Mouse (Mus musculus): ENCODE measurements around the gene Lrig1.

The Lrig1 gene

GRCm38 (mm10) chr6:94655818-94656478, 44.0 kb downstream of the Lrig1 start:
- H3K4me3 ChIP-seq (replicated peaks; ENCODE audit: low read length) = no peak overlapping the region
- TF ChIP-seq POU5F1 (IDR thresholded peaks at IDR 0.05; ENCODE audit: borderline replicate concordance, low read length) (no peak), NANOG (IDR thresholded peaks at IDR 0.05; ENCODE audit: borderline replicate concordance, low read length) (no peak), CTCF (conservative IDR thresholded peaks at IDR 0.05; ENCODE audit: low read length) (no peak)
- peaks cover 43% of the 10 kb centered on the region for H3K36me3 ChIP-seq (ENCODE audit: insufficient read depth, low read length)
- no peaks in the 10 kb centered on the region for H3K27me3 ChIP-seq (ENCODE audit: insufficient read depth, low read length)
- peaks cover 34% of the 10 kb centered on the region for H3K4me1 ChIP-seq (replicated peaks; ENCODE audit: low read depth, low read length)
- no peaks in the 10 kb centered on the region for H3K9me3 ChIP-seq (ENCODE audit: low read length)

GRCm38 (mm10) chr6:94653388-94654316, 46.3 kb downstream of the Lrig1 start:
- Histone ChIP-seq H3K27me3 (ENCODE audit: insufficient read depth, low read length) (no peaks in the 10 kb centered on the region), H3K4me1 (replicated peaks; ENCODE audit: low read depth, low read length) (peaks cover 55% of the 10 kb centered on the region), H3K36me3 (ENCODE audit: insufficient read depth, low read length) (peaks cover 30% of the 10 kb centered on the region), H3K9me3 (ENCODE audit: low read length) (no peaks in the 10 kb centered on the region), H3K4me3 (replicated peaks; ENCODE audit: low read length) (no peak overlapping the region)
- no peak for TF ChIP-seq NANOG (IDR thresholded peaks at IDR 0.05; ENCODE audit: borderline replicate concordance, low read length)
- no peak for TF ChIP-seq CTCF (conservative IDR thresholded peaks at IDR 0.05; ENCODE audit: low read length)
- no peak for TF ChIP-seq POU5F1 (IDR thresholded peaks at IDR 0.05; ENCODE audit: borderline replicate concordance, low read length)

DNA sequence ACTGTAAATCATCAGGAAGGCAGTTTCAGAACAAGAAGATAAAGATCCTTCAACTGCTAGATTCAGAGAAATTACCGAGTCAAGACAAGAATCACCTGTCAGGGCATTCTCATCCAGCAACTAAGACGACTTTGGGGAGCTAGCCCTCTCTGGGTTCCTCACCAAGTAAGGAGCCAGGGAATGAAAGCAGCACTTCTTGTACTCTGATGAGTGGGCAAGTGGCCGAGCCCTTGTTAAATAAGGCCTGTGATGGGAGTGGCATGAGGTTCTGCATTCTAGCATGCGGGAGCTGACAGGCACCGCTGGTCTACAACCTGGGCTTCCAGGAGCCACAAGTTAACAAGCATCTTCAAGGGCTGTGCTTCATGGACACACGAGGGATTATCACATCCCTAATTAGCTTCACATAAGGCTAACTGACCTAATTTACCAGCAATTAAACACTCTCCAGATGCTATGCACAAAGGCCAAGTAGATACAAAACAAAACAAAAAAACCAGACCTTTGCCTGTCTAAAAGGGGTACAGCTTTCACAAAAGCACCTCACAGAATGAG, 47.2 kb downstream of the Lrig1 start:
- Histone ChIP-seq H3K36me3 (ENCODE audit: insufficient read depth, low read length) (peaks cover 22% of the 10 kb centered on the region), H3K4me1 (replicated peaks; ENCODE audit: low read depth, low read length) (peaks cover 55% of the 10 kb centered on the region), H3K27me3 (ENCODE audit: insufficient read depth, low read length) (no peaks in the 10 kb centered on the region), H3K4me3 (replicated peaks; ENCODE audit: low read length) (no peak overlapping the region), H3K9me3 (ENCODE audit: low read length) (no peaks in the 10 kb centered on the region)
- TF ChIP-seq POU5F1 (IDR thresholded peaks at IDR 0.05; ENCODE audit: borderline replicate concordance, low read length) (no peak), NANOG (IDR thresholded peaks at IDR 0.05; ENCODE audit: borderline replicate concordance, low read length) (no peak), CTCF (conservative IDR thresholded peaks at IDR 0.05; ENCODE audit: low read length) (no peak)

- H3K9me3 ChIP-seq (ENCODE audit: low read length) = no peaks in the 10 kb centered on the region
- H3K4me1 ChIP-seq (replicated peaks; ENCODE audit: low read depth, low read length) = peaks cover 58% of the 10 kb centered on the region
- no peaks in the 10 kb centered on the region for H3K27me3 ChIP-seq (ENCODE audit: insufficient read depth, low read length)
- no peak overlapping the region for H3K4me3 ChIP-seq (replicated peaks; ENCODE audit: low read length)
- no peak for TF ChIP-seq POU5F1 (IDR thresholded peaks at IDR 0.05; ENCODE audit: borderline replicate concordance, low read length)
- no peak for TF ChIP-seq NANOG (IDR thresholded peaks at IDR 0.05; ENCODE audit: borderline replicate concordance, low read length)
- TF ChIP-seq CTCF (conservative IDR thresholded peaks at IDR 0.05; ENCODE audit: low read length) = no peak
- H3K36me3 ChIP-seq (ENCODE audit: insufficient read depth, low read length) = peaks cover 22% of the 10 kb centered on the region
Observed at GRCm38 (mm10) chr6:94651541-94651940, 48.4 kb downstream of the Lrig1 start.

GRCm38 (mm10) chr6:94649637-94650036, 50.3 kb downstream of the Lrig1 start:
- Histone ChIP-seq H3K4me1 (replicated peaks; ENCODE audit: low read depth, low read length) (peaks cover 78% of the 10 kb centered on the region), H3K4me3 (replicated peaks; ENCODE audit: low read length) (no peak overlapping the region), H3K36me3 (ENCODE audit: insufficient read depth, low read length) (peaks cover 14% of the 10 kb centered on the region), H3K27me3 (ENCODE audit: insufficient read depth, low read length) (no peaks in the 10 kb centered on the region), H3K9me3 (ENCODE audit: low read length) (no peaks in the 10 kb centered on the region)
- no peak for TF ChIP-seq NANOG (IDR thresholded peaks at IDR 0.05; ENCODE audit: borderline replicate concordance, low read length)
- no peak for TF ChIP-seq POU5F1 (IDR thresholded peaks at IDR 0.05; ENCODE audit: borderline replicate concordance, low read length)
- no peak for TF ChIP-seq CTCF (conservative IDR thresholded peaks at IDR 0.05; ENCODE audit: low read length)

GRCm38 (mm10) chr6:94648496-94648895, 51.5 kb downstream of the Lrig1 start:
- H3K9me3 ChIP-seq (ENCODE audit: low read length) = no peaks in the 10 kb centered on the region
- no peak for TF ChIP-seq CTCF (conservative IDR thresholded peaks at IDR 0.05; ENCODE audit: low read length)
- TF ChIP-seq NANOG (IDR thresholded peaks at IDR 0.05; ENCODE audit: borderline replicate concordance, low read length) = no peak
- no peak for TF ChIP-seq POU5F1 (IDR thresholded peaks at IDR 0.05; ENCODE audit: borderline replicate concordance, low read length)
- H3K4me1 ChIP-seq (replicated peaks; ENCODE audit: low read depth, low read length) = peaks cover 86% of the 10 kb centered on the region
- peaks cover 9% of the 10 kb centered on the region for H3K36me3 ChIP-seq (ENCODE audit: insufficient read depth, low read length)
- no peak overlapping the region; the same call in 1 of the 2 replicates for H3K4me3 ChIP-seq (replicated peaks; ENCODE audit: low read length)
- H3K27me3 ChIP-seq (ENCODE audit: insufficient read depth, low read length) = no peaks in the 10 kb centered on the region

- TF ChIP-seq NANOG (IDR thresholded peaks at IDR 0.05; ENCODE audit: borderline replicate concordance, low read length) = no peak
- TF ChIP-seq POU5F1 (IDR thresholded peaks at IDR 0.05; ENCODE audit: borderline replicate concordance, low read length) = no peak
- TF ChIP-seq CTCF (conservative IDR thresholded peaks at IDR 0.05; ENCODE audit: low read length) = no peak
- Histone ChIP-seq H3K9me3 (ENCODE audit: low read length) (no peaks in the 10 kb centered on the region), H3K4me1 (replicated peaks; ENCODE audit: low read depth, low read length) (peaks cover 88% of the 10 kb centered on the region), H3K4me3 (replicated peaks; ENCODE audit: low read length) (peak overlapping the region; percentile 60), H3K27me3 (ENCODE audit: insufficient read depth, low read length) (no peaks in the 10 kb centered on the region), H3K36me3 (ENCODE audit: insufficient read depth, low read length) (peaks cover 13% of the 10 kb centered on the region)
Observed at GRCm38 (mm10) chr6:94647574-94648430, 52.2 kb downstream of the Lrig1 start.
